Mouse (Mus musculus): ENCODE results near the gene 3110082I17Rik.

- no peak for TF ChIP-seq CTCF (IDR thresholded peaks at IDR 0.05; ENCODE audit: low read depth, low read length)
- no peak for TF ChIP-seq POLR2AphosphoS5 (IDR thresholded peaks at IDR 0.05; ENCODE audit: insufficient replicate concordance, low read depth, low read length)
Measured at GRCm38 (mm10) chr5:139466801-139467200, 6.5 kb upstream of the 3110082I17Rik start.
